Mouse (Mus musculus) liver, adult 2 months (tissue): ENCODE measurements at regions not wholly inside any gene's neighbourhood (a gene's known extent, or its start where the extent isn't known, plus 50 kb on each side); places are given as distances from the start of the nearest gene placed in this dataset.

Source experiments
- DNase-seq: peaks from one replicate; pipeline ENCODE4 v3.0.0-alpha.2; 2011; ENCODE audit warnings: low read depth, low spot score; ENCODE audit errors: extremely low read depth
- H3K27ac ChIP-seq: fragments of 200-500 bp; replicated peaks from 2 replicates; pipeline ENCODE4 v1.5.1; 2012; ENCODE audit warnings: low read depth, mild to moderate bottlenecking, control low read depth, inconsistent platforms, low read length; ENCODE audit not compliant: insufficient read depth
- H3K27me3 ChIP-seq: fragments of 200-500 bp; 2 replicates; pipeline ENCODE4 v1.6.1; 2012; ENCODE audit warnings: mild to moderate bottlenecking, moderate library complexity, low read length, inconsistent platforms; ENCODE audit not compliant: control insufficient read depth, insufficient read depth
- H3K36me3 ChIP-seq: fragments of 200-500 bp; 2 replicates; pipeline ENCODE4 v1.6.1; 2012; ENCODE audit warnings: low read length, inconsistent platforms; ENCODE audit not compliant: control insufficient read depth, insufficient read depth
- H3K4me1 ChIP-seq: fragments of 200-500 bp; 2 replicates; pipeline ENCODE4 v1.6.1; 2011; ENCODE audit warnings: low read length; ENCODE audit not compliant: control insufficient read depth, insufficient read depth
- H3K4me3 ChIP-seq: fragments of 200-500 bp; 2 replicates; pipeline ENCODE4 v1.5.1; 2011; ENCODE audit warnings: low read depth, mild to moderate bottlenecking, control low read depth, low read length, moderate library complexity; ENCODE audit not compliant: insufficient read depth
- H3K79me2 ChIP-seq: fragments of 200-500 bp; 2 replicates; pipeline ENCODE4 v1.6.1; 2012; ENCODE audit warnings: inconsistent platforms, mild to moderate bottlenecking, low read length, moderate library complexity; ENCODE audit not compliant: control insufficient read depth, insufficient read depth
- H3K9ac ChIP-seq: fragments of 200-500 bp; 2 replicates; pipeline ENCODE4 v1.6.1; 2012; ENCODE audit warnings: low read depth, mild to moderate bottlenecking, control low read depth, inconsistent platforms, low read length
- CTCF ChIP-seq: fragments of 200-500 bp; IDR thresholded peaks from 2 replicates; pipeline ENCODE4 v1.5.1; 2011; ENCODE audit warnings: low read depth, low read length, control low read depth
- POLR2A ChIP-seq: fragments of 200-500 bp; IDR thresholded peaks from 2 replicates; pipeline ENCODE4 v1.6.1; 2011; ENCODE audit warnings: low read length, control low read depth; ENCODE audit not compliant: insufficient read depth; ENCODE audit errors: extremely low read depth
- WGBS: fragments of 180-500 bp; shearing (Covaris S2); methylation state at CpG from one replicate; pipeline ENCODE4 v1.1.7; 2018; 5-methylcytosine and 5-hydroxymethylcytosine counted together

- Histone ChIP-seq H3K27me3 (no peaks in the 10 kb centered on the region), H3K9ac (no peak overlapping the region), H3K4me3 (no peak overlapping the region), H3K79me2 (no peaks in the 10 kb centered on the region), H3K27ac (no peak overlapping the region), H3K4me1 (no peaks in the 10 kb centered on the region), H3K36me3 (no peaks in the 10 kb centered on the region)
- TF ChIP-seq CTCF, result no peak
- TF ChIP-seq POLR2A, result no peak
- no peak for DNase-seq
- 62% methylated on average over 6 of the region's 6 CpGs for WGBS
Observed at GRCm38 (mm10) chr13:69373101-69373815, 160.3 kb upstream of the Nsun2 start.

- WGBS, result 47% methylated on average over 1 of the region's 1 CpGs
- H3K4me3 ChIP-seq, result no peak overlapping the region
- H3K27ac ChIP-seq, result no peak overlapping the region
- no peaks in the 10 kb centered on the region for H3K27me3 ChIP-seq
- no peaks in the 10 kb centered on the region for H3K79me2 ChIP-seq
- TF ChIP-seq POLR2A (no peak), CTCF (no peak)
- DNase-seq, result no peak
- no peaks in the 10 kb centered on the region for H3K36me3 ChIP-seq
- H3K9ac ChIP-seq, result no peak overlapping the region
- no peaks in the 10 kb centered on the region for H3K4me1 ChIP-seq
Observed at GRCm38 (mm10) chr13:69373816-69374142, 159.8 kb upstream of the Nsun2 start.

- DNase-seq, result peak; percentile 59
- WGBS, result 15% methylated on average over 4 of the region's 4 CpGs
- no peaks in the 10 kb centered on the region for H3K4me1 ChIP-seq
- H3K27ac ChIP-seq, result no peak overlapping the region
- no peaks in the 10 kb centered on the region for H3K36me3 ChIP-seq
- no peak overlapping the region for H3K9ac ChIP-seq
- no peaks in the 10 kb centered on the region for H3K27me3 ChIP-seq
- H3K79me2 ChIP-seq, result no peaks in the 10 kb centered on the region
- TF ChIP-seq POLR2A (no peak), CTCF (no peak)
- H3K4me3 ChIP-seq, result no peak overlapping the region
Observed at GRCm38 (mm10) chr13:69380403-69380802, 153.1 kb upstream of the Nsun2 start.

- Histone ChIP-seq H3K79me2 (no peaks in the 10 kb centered on the region), H3K27ac (no peak overlapping the region), H3K9ac (no peak overlapping the region), H3K4me3 (no peak overlapping the region), H3K36me3 (no peaks in the 10 kb centered on the region), H3K27me3 (no peaks in the 10 kb centered on the region), H3K4me1 (no peaks in the 10 kb centered on the region)
- no peak for DNase-seq
- TF ChIP-seq CTCF (peak; percentile 7; the same call in 1 of the 2 replicates), POLR2A (no peak)
Observed at GRCm38 (mm10) chr13:69384767-69385166, 148.8 kb upstream of the Nsun2 start.

GRCm38 (mm10) chr13:69392917-69393827 is 140.4 kb upstream of the Nsun2 start:
- no peaks in the 10 kb centered on the region for H3K79me2 ChIP-seq
- no peak for TF ChIP-seq POLR2A
- TF ChIP-seq CTCF, result no peak
- H3K4me1 ChIP-seq, result no peaks in the 10 kb centered on the region
- H3K36me3 ChIP-seq, result no peaks in the 10 kb centered on the region
- 93% methylated on average over 11 of the region's 11 CpGs for WGBS
- no peaks in the 10 kb centered on the region for H3K27me3 ChIP-seq
- no peak for DNase-seq
- no peak overlapping the region for H3K9ac ChIP-seq
- H3K4me3 ChIP-seq, result no peak overlapping the region
- H3K27ac ChIP-seq, result no peak overlapping the region

- Histone ChIP-seq H3K4me3 (no peak overlapping the region), H3K27me3 (no peaks in the 10 kb centered on the region), H3K4me1 (no peaks in the 10 kb centered on the region), H3K36me3 (no peaks in the 10 kb centered on the region), H3K9ac (no peak overlapping the region), H3K27ac (no peak overlapping the region), H3K79me2 (no peaks in the 10 kb centered on the region)
- 26% methylated on average over 4 of the region's 4 CpGs for WGBS
- TF ChIP-seq POLR2A, result no peak
- no peak for TF ChIP-seq CTCF
- DNase-seq, result no peak
Observed at GRCm38 (mm10) chr13:69394544-69394943, 139.0 kb upstream of the Nsun2 start.
